8 mouse cellular contexts compared by ENCODE assay signal in genomic region chr5:30921256-30922033, GRCm38 (mm10). TPM values are rescaled to one million over a fixed set of nuclear protein-coding genes. Genes with fewer than 3 reads are reported as not detected.
DNase-seq lines count a peak whose midpoint lies in the region; ATAC-seq lines count a peak whose summit lies in the region.

Gene Khk (plus strand): TSS chr5:30921431.

- peak within 1 kb of the TSS; percentile 81 for H3K27ac ChIP-seq in intestine, embryonic 15.5 days

- H3K4me2 ChIP-seq in intestine, embryonic 15.5 days (replicated peaks) = peak within 1 kb of the TSS; percentile 75

- H3K27me3 ChIP-seq in intestine, embryonic 15.5 days (replicated peaks) = no peaks in the 10 kb centered on the region

- H3K9ac ChIP-seq in intestine, embryonic 15.5 days = peak within 1 kb of the TSS; percentile 54

- H3K4me1 ChIP-seq in intestine, embryonic 15.5 days (replicated peaks) = peaks cover 37% of the 10 kb centered on the region

- intact Hi-C loops in left cerebral cortex, postnatal 25 days (cut with DNase I) = no loop called here

- no peaks in the 10 kb centered on the region for H3K9me3 ChIP-seq in intestine, embryonic 15.5 days

- H3K4me3 ChIP-seq in intestine, embryonic 15.5 days (replicated peaks) = peak within 1 kb of the TSS; percentile 43

- H3K36me3 ChIP-seq in intestine, embryonic 15.5 days = peaks cover 27% of the 10 kb centered on the region

- peak; percentile 80 for DNase-seq in adrenal gland, adult 8-10 months
- peak; percentile 85 for DNase-seq in embryo, embryonic 11.5 days (ENCODE audit: low read depth, low spot score)
- peak; percentile 92 to 94 for DNase-seq in gastrocnemius, postnatal 4 days (ENCODE audit: low spot score in 2 of 2)
- DNase-seq in left cerebral cortex, postnatal 25 days (ENCODE audit: low spot score in 2 of 2) = peak; percentile 87 to 89
- DNase-seq in mesoderm, embryonic 11.5 days (ENCODE audit: low read depth, low spot score) = peak; percentile 92
- peak; percentile 78 for DNase-seq in right cerebral cortex, postnatal 25 days
- DNase-seq in urinary bladder, postnatal 36 days (ENCODE audit: low spot score in 2 of 2) = peak; percentile 77 to 89

- ATAC-seq in intestine, embryonic 15.5 days = peak; percentile 91

- under 1% methylated on average over 39 of the region's 40 CpGs for WGBS in intestine, embryonic 15.5 days

RNA-seq across cellular contexts. Expression of gene Khk, which starts in this region (rescaled TPM):
- 10 to 100 TPM; 60.9 to 74.4 (median 69.4) TPM for total RNA-seq in adrenal gland, adult 8-10 months (2022)
- total RNA-seq in gastrocnemius, postnatal 4 days (2021) = 10 to 100 TPM; 26.7 to 29.8 TPM
- 23.3 and 26.9 TPM in 2 replicates for polyA plus RNA-seq in intestine, embryonic 15.5 days (2015; fragmentation: Nextera tagmentation; extraction: Ambion mirVana)
- total RNA-seq in left cerebral cortex, postnatal 25 days (2021) = 10 to 100 TPM; 15.1 to 15.9 TPM

Comparison
In these comparisons a context has a peak if more than half of its experiments do, and no peak if none do; other contexts are left out.
1. Peak in every context shown above with its lines: DNase-seq, ATAC-seq, H3K4me3 ChIP-seq and H3K27ac ChIP-seq.